Mouse (Mus musculus) embryonic facial prominence, embryonic 13.5 days (tissue): ENCODE data around the gene Pld3. TPM values are rescaled to one million over a fixed set of nuclear protein-coding genes. Genes with fewer than 3 reads are reported as not detected.

Experiments
- ATAC-seq: fragments of 200-750 bp; cut with Nextera tagmentation; 2 replicates; pipeline ENCODE4 v1.8.0; 2017; ENCODE audit warnings: low read depth; ENCODE audit not compliant: insufficient number of reproducible peaks, insufficient read depth, low FRiP score, low TSS enrichment
- H3K27ac ChIP-seq: fragments of 300-500 bp; sonication (generic); 2 replicates; pipeline ENCODE4 v1.5.1; 2015; ENCODE audit warnings: moderate library complexity, mild to moderate bottlenecking, inconsistent platforms
- H3K27me3 ChIP-seq: fragments of 300-500 bp; sonication (generic); 2 replicates; pipeline ENCODE4 v1.6.1; 2015; ENCODE audit warnings: mild to moderate bottlenecking, inconsistent platforms
- H3K36me3 ChIP-seq: fragments of 300-500 bp; sonication (generic); 2 replicates; pipeline ENCODE4 v1.6.1; 2015; ENCODE audit warnings: mild to moderate bottlenecking, inconsistent platforms
- H3K4me1 ChIP-seq: fragments of 300-500 bp; sonication (generic); 2 replicates; pipeline ENCODE4 v1.6.1; 2015; ENCODE audit warnings: inconsistent platforms
- H3K4me2 ChIP-seq: fragments of 300-500 bp; sonication (generic); 2 replicates; pipeline ENCODE4 v1.6.1; 2015; ENCODE audit warnings: moderate library complexity, mild to moderate bottlenecking, inconsistent platforms
- H3K4me3 ChIP-seq: fragments of 300-500 bp; sonication (generic); 2 replicates; pipeline ENCODE4 v1.5.1; 2015; ENCODE audit warnings: mild to moderate bottlenecking, inconsistent platforms
- H3K9ac ChIP-seq: fragments of 300-500 bp; sonication (generic); 2 replicates; pipeline ENCODE4 v1.6.1; 2015; ENCODE audit warnings: mild to moderate bottlenecking, inconsistent platforms
- H3K9me3 ChIP-seq: fragments of 300-500 bp; sonication (generic); 2 replicates; pipeline ENCODE4 v1.6.1; 2016; ENCODE audit warnings: inconsistent platforms
- WGBS: fragments of 180-500 bp; shearing (Covaris S2); methylation state at CpG from one replicate; pipeline ENCODE4 v1.1.7; 2015; ENCODE audit warnings: mixed read lengths; 5-methylcytosine and 5-hydroxymethylcytosine counted together
- polyA plus RNA-seq: library from polyadenylated mRNA; unstranded; fragments of >200 nt; fragmentation: Nextera tagmentation; extraction: Ambion mirVana; gene quantifications from 2 replicates; pipeline ENCODE4 v1.2.1, GENCODE M21; 2015

The Pld3 gene
- polyA plus RNA-seq, 1 experiment from 2014 or later = 76.5 TPM

GRCm38 (mm10) chr7:27537998-27538397, 15.0 kb downstream of the Pld3 start:
- no peak overlapping the region for H3K9ac ChIP-seq
- peaks cover 18% of the 10 kb centered on the region for H3K4me1 ChIP-seq
- H3K27me3 ChIP-seq = no peaks in the 10 kb centered on the region
- no peak overlapping the region for H3K4me2 ChIP-seq
- H3K27ac ChIP-seq = no peak overlapping the region
- H3K9me3 ChIP-seq = no peaks in the 10 kb centered on the region
- WGBS = 86% methylated on average over 8 of the region's 8 CpGs
- ATAC-seq = no peak
- H3K4me3 ChIP-seq = no peak overlapping the region
- H3K36me3 ChIP-seq = peaks cover 74% of the 10 kb centered on the region

- no peak overlapping the region for H3K27ac ChIP-seq
- no peak overlapping the region for H3K4me2 ChIP-seq
- no peaks in the 10 kb centered on the region for H3K9me3 ChIP-seq
- H3K9ac ChIP-seq = no peak overlapping the region
- 88% methylated on average over 6 of the region's 6 CpGs for WGBS
- no peaks in the 10 kb centered on the region for H3K27me3 ChIP-seq
- peaks cover 87% of the 10 kb centered on the region for H3K36me3 ChIP-seq
- no peak for ATAC-seq
- no peak overlapping the region for H3K4me3 ChIP-seq
- H3K4me1 ChIP-seq = peaks cover 10% of the 10 kb centered on the region
Observed at GRCm38 (mm10) chr7:27536618-27537017, 16.4 kb downstream of the Pld3 start.

GRCm38 (mm10) chr7:27535386-27535785, 17.6 kb downstream of the Pld3 start:
- H3K27ac ChIP-seq = no peak overlapping the region
- no peak overlapping the region for H3K4me2 ChIP-seq
- 80% methylated on average over 2 of the region's 2 CpGs for WGBS
- H3K4me3 ChIP-seq = no peak overlapping the region
- ATAC-seq = no peak
- H3K9ac ChIP-seq = no peak overlapping the region
- peaks cover 89% of the 10 kb centered on the region for H3K36me3 ChIP-seq
- H3K9me3 ChIP-seq = no peaks in the 10 kb centered on the region
- H3K27me3 ChIP-seq = no peaks in the 10 kb centered on the region
- 0 out of 2 replicates have a peak, but pooled peaks cover under 1% of the 10 kb centered on the region for H3K4me1 ChIP-seq

DNA sequence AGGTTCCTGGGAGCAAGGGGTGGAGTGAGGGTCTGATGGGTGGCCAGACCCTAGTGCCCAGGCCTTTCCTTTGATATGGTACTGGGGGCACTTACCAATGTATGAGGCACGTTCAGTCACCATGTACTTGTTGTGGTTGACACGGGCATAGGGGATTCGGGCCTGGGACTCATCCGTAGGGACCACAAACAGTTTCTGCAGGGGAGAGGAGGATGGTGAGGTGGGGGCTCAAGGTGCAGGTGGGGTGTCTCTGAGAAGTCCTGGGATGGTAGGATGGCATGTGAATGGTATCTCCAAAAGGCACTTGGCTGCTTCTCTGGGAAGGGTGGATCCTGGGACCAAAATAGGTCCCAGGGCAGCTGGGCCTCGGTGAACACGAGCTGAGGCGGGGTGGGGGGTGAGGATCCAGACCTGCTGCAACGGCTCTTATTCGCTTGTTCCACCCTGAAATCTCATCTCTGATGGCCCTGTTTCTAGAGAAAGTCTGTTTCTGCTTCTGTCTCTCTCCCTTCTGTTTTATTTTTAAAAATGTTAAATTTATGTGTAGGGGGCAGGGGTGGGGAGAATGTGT, 20.5 kb downstream of the Pld3 start:
- no peak for ATAC-seq
- WGBS = 91% methylated on average over 9 of the region's 9 CpGs

GRCm38 (mm10) chr7:27531707-27532106, 21.3 kb downstream of the Pld3 start:
- H3K9ac ChIP-seq = no peak overlapping the region
- H3K9me3 ChIP-seq = no peaks in the 10 kb centered on the region
- no peak overlapping the region for H3K27ac ChIP-seq
- no peak overlapping the region for H3K4me3 ChIP-seq
- ATAC-seq = no peak
- H3K36me3 ChIP-seq = peaks cover 74% of the 10 kb centered on the region
- H3K27me3 ChIP-seq = no peaks in the 10 kb centered on the region
- H3K4me2 ChIP-seq = no peak overlapping the region
- no peaks in the 10 kb centered on the region for H3K4me1 ChIP-seq
- 89% methylated on average over 10 of the region's 10 CpGs for WGBS

More for the DNA sequence above, 20.5 kb downstream of the Pld3 start:
- Histone ChIP-seq H3K4me1 (no peaks in the 10 kb centered on the region), H3K9ac (no peak overlapping the region), H3K36me3 (peaks cover 81% of the 10 kb centered on the region), H3K4me2 (no peak overlapping the region), H3K4me3 (no peak overlapping the region), H3K27ac (no peak overlapping the region), H3K27me3 (no peaks in the 10 kb centered on the region), H3K9me3 (no peaks in the 10 kb centered on the region)

GRCm38 (mm10) chr7:27530937-27531336, 22.1 kb downstream of the Pld3 start:
- peaks cover 66% of the 10 kb centered on the region for H3K36me3 ChIP-seq

GRCm38 (mm10) chr7:27529070-27529469, 23.9 kb downstream of the Pld3 start:
- ATAC-seq = no peak
- Histone ChIP-seq H3K9me3 (no peaks in the 10 kb centered on the region), H3K27ac (no peak overlapping the region), H3K27me3 (no peaks in the 10 kb centered on the region), H3K4me1 (0 out of 2 replicates have a peak, but pooled peaks cover 4% of the 10 kb centered on the region), H3K4me2 (no peak overlapping the region), H3K4me3 (no peak overlapping the region), H3K36me3 (peaks cover 49% of the 10 kb centered on the region), H3K9ac (no peak overlapping the region)
- WGBS = 81% methylated on average over 21 of the region's 21 CpGs

More at GRCm38 (mm10) chr7:27530937-27531336, 22.1 kb downstream of the Pld3 start:
- Histone ChIP-seq H3K9me3 (no peaks in the 10 kb centered on the region), H3K9ac (no peak overlapping the region), H3K4me2 (no peak overlapping the region), H3K27me3 (no peaks in the 10 kb centered on the region), H3K4me1 (0 out of 2 replicates have a peak, but pooled peaks cover 4% of the 10 kb centered on the region), H3K4me3 (no peak overlapping the region), H3K27ac (no peak overlapping the region)
- 77% methylated on average over 3 of the region's 3 CpGs for WGBS
- ATAC-seq = no peak

DNA sequence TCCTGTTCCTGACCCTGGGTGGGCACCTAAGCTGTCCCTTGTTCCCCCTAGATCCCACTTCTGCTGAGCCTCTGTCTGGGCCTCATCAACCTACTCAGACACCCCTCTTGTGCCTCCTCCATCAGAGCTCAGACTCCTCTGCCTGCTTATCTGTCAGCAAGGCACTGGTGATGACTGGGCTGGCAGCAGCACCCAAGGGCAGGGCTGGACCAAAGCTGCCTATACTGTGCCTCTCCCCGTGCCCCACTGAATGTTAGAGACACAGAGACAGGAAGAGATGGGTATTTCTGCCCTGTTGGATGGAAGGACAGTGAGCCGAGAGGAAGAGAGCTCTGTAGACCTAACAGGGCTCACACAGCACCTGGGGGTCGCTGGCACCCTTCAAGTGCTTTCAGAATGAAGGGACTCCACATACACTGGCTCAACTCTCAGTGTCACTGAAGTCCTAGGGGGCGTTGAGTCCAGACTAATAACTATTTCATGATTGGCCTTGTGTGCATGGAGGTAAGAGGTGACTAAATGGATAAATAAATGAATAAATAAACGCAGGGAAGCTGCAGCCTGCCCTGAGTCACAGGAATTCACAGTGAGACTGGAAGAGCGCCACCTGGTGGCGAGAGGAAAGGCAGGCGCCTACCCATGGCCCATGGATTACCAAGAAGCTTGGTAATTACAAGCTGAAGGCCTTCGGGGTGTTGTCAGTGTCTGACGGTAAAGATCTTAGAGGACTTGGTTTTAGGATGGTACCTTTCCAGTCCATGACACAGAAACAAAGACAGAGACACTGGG, 26.8 kb downstream of the Pld3 start:
- no peak for ATAC-seq
- Histone ChIP-seq H3K27ac (no peak overlapping the region), H3K9me3 (no peaks in the 10 kb centered on the region), H3K36me3 (peaks cover 30% of the 10 kb centered on the region), H3K9ac (no peak overlapping the region), H3K4me2 (no peak overlapping the region), H3K4me1 (0 out of 2 replicates have a peak, but pooled peaks cover 4% of the 10 kb centered on the region), H3K27me3 (no peaks in the 10 kb centered on the region), H3K4me3 (no peak overlapping the region)
- WGBS = 24% methylated on average over 10 of the region's 10 CpGs

DNA sequence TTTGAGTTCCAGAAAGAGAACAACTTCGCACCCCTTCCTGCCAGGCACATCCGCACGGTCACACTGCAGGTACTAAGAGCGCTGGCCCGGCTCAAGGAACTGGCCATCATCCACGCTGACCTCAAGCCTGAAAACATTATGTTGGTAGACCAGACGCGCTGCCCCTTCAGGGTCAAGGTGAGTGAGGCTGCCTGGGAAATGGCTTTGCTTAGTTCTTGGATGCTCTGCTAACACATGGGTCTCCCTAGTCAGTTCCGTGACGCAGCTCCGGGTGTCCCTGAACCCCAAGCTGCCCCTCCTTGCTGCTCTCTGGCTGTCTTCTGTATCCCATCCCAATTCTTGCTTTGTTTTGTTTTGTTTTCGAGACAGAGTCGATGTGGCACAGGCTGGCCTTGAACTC, 29.2 kb downstream of the Pld3 start:
- Histone ChIP-seq H3K4me1 (0 out of 2 replicates have a peak, but pooled peaks cover 4% of the 10 kb centered on the region), H3K27ac (no peak overlapping the region), H3K9me3 (peaks cover 4% of the 10 kb centered on the region; the same call in 1 of the 2 replicates), H3K36me3 (peaks cover 21% of the 10 kb centered on the region), H3K27me3 (no peaks in the 10 kb centered on the region), H3K9ac (no peak overlapping the region), H3K4me3 (no peak overlapping the region), H3K4me2 (no peak overlapping the region)
- ATAC-seq = no peak
- WGBS = 93% methylated on average over 13 of the region's 13 CpGs

- H3K4me2 ChIP-seq = no peak within 1 kb of the TSS
- no peak within 1 kb of the TSS for H3K27ac ChIP-seq
- 0 out of 2 replicates have a peak, but pooled peaks cover 4% of the 10 kb centered on the region for H3K4me1 ChIP-seq
- H3K9ac ChIP-seq = no peak within 1 kb of the TSS
- 58% methylated on average over 5 of the region's 5 CpGs for WGBS
- H3K27me3 ChIP-seq = no peaks in the 10 kb centered on the region
- no peak for ATAC-seq
- peaks cover 26% of the 10 kb centered on the region for H3K36me3 ChIP-seq
- peaks cover 4% of the 10 kb centered on the region; the same call in 1 of the 2 replicates for H3K9me3 ChIP-seq
- no peak within 1 kb of the TSS for H3K4me3 ChIP-seq
Observed at GRCm38 (mm10) chr7:27522967-27523366, 30.1 kb downstream of the Pld3 start, which contains the start of gene Hipk4. Gene Hipk4, plus strand, starts transcription at chr7:27523267.

DNA sequence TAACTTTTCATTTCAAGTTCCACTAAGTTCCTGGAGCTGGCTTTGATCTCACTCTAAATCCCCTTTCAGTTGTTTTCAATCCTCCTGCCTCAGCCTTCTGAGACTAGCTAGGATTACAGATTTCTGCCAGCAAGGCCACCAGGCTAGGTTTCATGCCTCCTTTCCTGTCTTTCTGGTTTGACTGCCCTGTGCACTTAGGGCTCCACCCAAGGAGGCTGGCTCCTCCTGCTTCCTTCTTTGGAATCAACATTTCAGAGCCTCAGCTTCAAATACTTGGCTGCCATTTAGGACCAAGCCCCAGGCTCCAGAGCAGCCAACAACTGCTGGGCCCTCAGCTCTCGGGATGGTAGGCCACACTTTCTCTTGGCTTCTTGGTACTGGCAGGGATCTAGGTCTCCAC, 32.4 kb downstream of the Pld3 start:
- H3K27me3 ChIP-seq = no peaks in the 10 kb centered on the region
- 68% methylated on average over 1 of the region's 1 CpGs for WGBS
- no peak overlapping the region for H3K27ac ChIP-seq
- peaks cover 4% of the 10 kb centered on the region; the same call in 1 of the 2 replicates for H3K9me3 ChIP-seq
- no peak overlapping the region for H3K4me2 ChIP-seq
- H3K9ac ChIP-seq = no peak overlapping the region
- no peaks in the 10 kb centered on the region for H3K4me1 ChIP-seq
- H3K36me3 ChIP-seq = peaks cover 46% of the 10 kb centered on the region
- ATAC-seq = no peak
- no peak overlapping the region for H3K4me3 ChIP-seq

DNA sequence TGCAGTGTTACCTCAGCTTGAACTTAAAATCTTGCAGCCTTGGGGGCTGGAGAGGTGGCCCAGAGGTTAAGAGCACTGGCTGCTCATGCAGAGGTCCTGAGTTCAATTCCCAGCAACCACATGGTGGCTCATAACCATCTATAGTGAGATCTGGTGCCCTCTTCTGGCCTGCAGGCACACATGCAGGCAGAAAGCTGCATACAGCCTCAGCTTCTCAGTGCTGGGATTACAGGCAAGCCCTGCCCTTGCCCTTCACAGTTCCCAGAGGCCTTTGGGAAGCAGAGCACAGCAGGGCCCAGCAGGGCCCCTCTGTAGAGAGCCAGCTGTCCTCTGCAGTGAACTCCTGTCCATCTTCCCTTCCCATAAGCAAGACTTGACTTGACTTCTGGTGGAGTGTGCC, 32.9 kb downstream of the Pld3 start:
- Histone ChIP-seq H3K36me3 (peaks cover 46% of the 10 kb centered on the region), H3K4me3 (no peak overlapping the region), H3K9me3 (peaks cover 4% of the 10 kb centered on the region; the same call in 1 of the 2 replicates), H3K4me1 (no peaks in the 10 kb centered on the region), H3K27ac (no peak overlapping the region), H3K4me2 (no peak overlapping the region), H3K27me3 (no peaks in the 10 kb centered on the region), H3K9ac (no peak overlapping the region)
- ATAC-seq = no peak
